Mouse (Mus musculus) liver, adult 2 months (tissue): ENCODE measurements around the gene Xbp1. TPM values are rescaled to one million over a fixed set of nuclear protein-coding genes. Genes with fewer than 3 reads are reported as not detected.

ENCODE experiments used
- DNase-seq: peaks from one replicate; pipeline ENCODE4 v3.0.0-alpha.2; 2011; ENCODE audit warnings: low read depth, low spot score; ENCODE audit errors: extremely low read depth
- H3K27ac ChIP-seq: fragments of 200-500 bp; replicated peaks from 2 replicates; pipeline ENCODE4 v1.5.1; 2012; ENCODE audit warnings: low read depth, mild to moderate bottlenecking, control low read depth, inconsistent platforms, low read length; ENCODE audit not compliant: insufficient read depth
- H3K27me3 ChIP-seq: fragments of 200-500 bp; 2 replicates; pipeline ENCODE4 v1.6.1; 2012; ENCODE audit warnings: mild to moderate bottlenecking, moderate library complexity, low read length, inconsistent platforms; ENCODE audit not compliant: control insufficient read depth, insufficient read depth
- H3K36me3 ChIP-seq: fragments of 200-500 bp; 2 replicates; pipeline ENCODE4 v1.6.1; 2012; ENCODE audit warnings: low read length, inconsistent platforms; ENCODE audit not compliant: control insufficient read depth, insufficient read depth
- H3K4me1 ChIP-seq: fragments of 200-500 bp; 2 replicates; pipeline ENCODE4 v1.6.1; 2011; ENCODE audit warnings: low read length; ENCODE audit not compliant: control insufficient read depth, insufficient read depth
- H3K4me3 ChIP-seq: fragments of 200-500 bp; 2 replicates; pipeline ENCODE4 v1.5.1; 2011; ENCODE audit warnings: low read depth, mild to moderate bottlenecking, control low read depth, low read length, moderate library complexity; ENCODE audit not compliant: insufficient read depth
- H3K79me2 ChIP-seq: fragments of 200-500 bp; 2 replicates; pipeline ENCODE4 v1.6.1; 2012; ENCODE audit warnings: inconsistent platforms, mild to moderate bottlenecking, low read length, moderate library complexity; ENCODE audit not compliant: control insufficient read depth, insufficient read depth
- H3K9ac ChIP-seq: fragments of 200-500 bp; 2 replicates; pipeline ENCODE4 v1.6.1; 2012; ENCODE audit warnings: low read depth, mild to moderate bottlenecking, control low read depth, inconsistent platforms, low read length
- CTCF ChIP-seq: fragments of 200-500 bp; IDR thresholded peaks from 2 replicates; pipeline ENCODE4 v1.5.1; 2011; ENCODE audit warnings: low read depth, low read length, control low read depth
- POLR2A ChIP-seq: fragments of 200-500 bp; IDR thresholded peaks from 2 replicates; pipeline ENCODE4 v1.6.1; 2011; ENCODE audit warnings: low read length, control low read depth; ENCODE audit not compliant: insufficient read depth; ENCODE audit errors: extremely low read depth
- WGBS: fragments of 180-500 bp; shearing (Covaris S2); methylation state at CpG from one replicate; pipeline ENCODE4 v1.1.7; 2018; 5-methylcytosine and 5-hydroxymethylcytosine counted together
- polyA plus RNA-seq: library from polyadenylated mRNA; depleted of rRNA; stranded (reverse); fragments of >200 nt; gene quantifications from 2 replicates; pipeline ENCODE4 v1.2.3, GENCODE M21; 2012
- total RNA-seq: library from RNA; depleted of rRNA; stranded (reverse); fragments of >200 nt; gene quantifications from 2 replicates; pipeline ENCODE4 v1.2.3, GENCODE M21; 2014

Xbp1 gene
- total and polyA plus RNA-seq, 2 experiments = 137 to 241 TPM

GRCm38 (mm10) chr11:5515196-5515595 lies 5.3 kb upstream of the Xbp1 start:
- Histone ChIP-seq H3K36me3 (no peaks in the 10 kb centered on the region), H3K4me1 (peaks cover 8% of the 10 kb centered on the region), H3K27me3 (no peaks in the 10 kb centered on the region), H3K79me2 (no peaks in the 10 kb centered on the region; the same call in 1 of the 2 replicates), H3K9ac (no peak overlapping the region), H3K27ac (no peak overlapping the region), H3K4me3 (no peak overlapping the region)
- no peak for TF ChIP-seq CTCF
- TF ChIP-seq POLR2A = no peak
- DNase-seq = no peak
- WGBS = 87% methylated on average over 6 of the region's 6 CpGs

- no peak overlapping the region for H3K4me3 ChIP-seq
- no peaks in the 10 kb centered on the region for H3K27me3 ChIP-seq
- 88% methylated on average over 6 of the region's 6 CpGs for WGBS
- TF ChIP-seq POLR2A (no peak), CTCF (no peak)
- H3K27ac ChIP-seq = no peak overlapping the region
- H3K4me1 ChIP-seq = peaks cover 5% of the 10 kb centered on the region
- DNase-seq = no peak
- H3K79me2 ChIP-seq = no peaks in the 10 kb centered on the region; the same call in 1 of the 2 replicates
- H3K36me3 ChIP-seq = no peaks in the 10 kb centered on the region
- no peak overlapping the region for H3K9ac ChIP-seq
These were observed 4.8 kb upstream of the Xbp1 start for GRCm38 (mm10) chr11:5515655-5516054.

GRCm38 (mm10) chr11:5516151-5516550 lies 4.3 kb upstream of the Xbp1 start:
- no peaks in the 10 kb centered on the region for H3K36me3 ChIP-seq
- TF ChIP-seq CTCF (no peak), POLR2A (no peak)
- WGBS = 89% methylated on average over 7 of the region's 7 CpGs
- no peak overlapping the region for H3K4me3 ChIP-seq
- no peaks in the 10 kb centered on the region for H3K27me3 ChIP-seq
- peaks cover 4% of the 10 kb centered on the region for H3K79me2 ChIP-seq
- H3K4me1 ChIP-seq = peaks cover 5% of the 10 kb centered on the region
- no peak for DNase-seq
- no peak overlapping the region for H3K27ac ChIP-seq
- H3K9ac ChIP-seq = no peak overlapping the region

GRCm38 (mm10) chr11:5516617-5517016 lies 3.8 kb upstream of the Xbp1 start:
- no peaks in the 10 kb centered on the region for H3K27me3 ChIP-seq
- H3K4me1 ChIP-seq = peaks cover 5% of the 10 kb centered on the region
- H3K27ac ChIP-seq = no peak overlapping the region
- TF ChIP-seq POLR2A = no peak
- no peak for TF ChIP-seq CTCF
- H3K36me3 ChIP-seq = no peaks in the 10 kb centered on the region
- H3K9ac ChIP-seq = no peak overlapping the region
- H3K79me2 ChIP-seq = peaks cover 8% of the 10 kb centered on the region
- DNase-seq = no peak
- no peak overlapping the region for H3K4me3 ChIP-seq
- 97% methylated on average over 14 of the region's 14 CpGs for WGBS

- H3K4me1 ChIP-seq = peaks cover 5% of the 10 kb centered on the region
- H3K27ac ChIP-seq = no peak overlapping the region
- 95% methylated on average over 6 of the region's 6 CpGs for WGBS
- peaks cover 2% of the 10 kb centered on the region for H3K36me3 ChIP-seq
- no peak for DNase-seq
- TF ChIP-seq CTCF (no peak), POLR2A (no peak)
- no peaks in the 10 kb centered on the region for H3K27me3 ChIP-seq
- H3K4me3 ChIP-seq = no peak overlapping the region
- H3K9ac ChIP-seq = no peak overlapping the region
- peaks cover 10% of the 10 kb centered on the region for H3K79me2 ChIP-seq
These were observed 3.1 kb upstream of the Xbp1 start for GRCm38 (mm10) chr11:5517346-5517745.

- peak overlapping the region; percentile 62 for H3K27ac ChIP-seq
- H3K4me1 ChIP-seq = peaks cover 22% of the 10 kb centered on the region
- peaks cover 26% of the 10 kb centered on the region for H3K36me3 ChIP-seq
- TF ChIP-seq CTCF (no peak), POLR2A (no peak)
- H3K9ac ChIP-seq = peak overlapping the region; percentile 52
- no peak for DNase-seq
- H3K4me3 ChIP-seq = peak overlapping the region; percentile 99; the same call in 1 of the 2 replicates
- 32% methylated on average over 3 of the region's 3 CpGs for WGBS
- no peaks in the 10 kb centered on the region for H3K27me3 ChIP-seq
- peaks cover 12% of the 10 kb centered on the region for H3K79me2 ChIP-seq
These were observed 778 bp upstream of the Xbp1 start for GRCm38 (mm10) chr11:5519681-5520080.
